Mouse (Mus musculus): Measurements from ENCODE around the gene B3gnt7.
"Not testable (repeated sequence)": the region's sequence is repeated elsewhere in the genome, so short reads cannot be mapped to it uniquely, and the experiment has no call there.

The B3gnt7 gene

DNA sequence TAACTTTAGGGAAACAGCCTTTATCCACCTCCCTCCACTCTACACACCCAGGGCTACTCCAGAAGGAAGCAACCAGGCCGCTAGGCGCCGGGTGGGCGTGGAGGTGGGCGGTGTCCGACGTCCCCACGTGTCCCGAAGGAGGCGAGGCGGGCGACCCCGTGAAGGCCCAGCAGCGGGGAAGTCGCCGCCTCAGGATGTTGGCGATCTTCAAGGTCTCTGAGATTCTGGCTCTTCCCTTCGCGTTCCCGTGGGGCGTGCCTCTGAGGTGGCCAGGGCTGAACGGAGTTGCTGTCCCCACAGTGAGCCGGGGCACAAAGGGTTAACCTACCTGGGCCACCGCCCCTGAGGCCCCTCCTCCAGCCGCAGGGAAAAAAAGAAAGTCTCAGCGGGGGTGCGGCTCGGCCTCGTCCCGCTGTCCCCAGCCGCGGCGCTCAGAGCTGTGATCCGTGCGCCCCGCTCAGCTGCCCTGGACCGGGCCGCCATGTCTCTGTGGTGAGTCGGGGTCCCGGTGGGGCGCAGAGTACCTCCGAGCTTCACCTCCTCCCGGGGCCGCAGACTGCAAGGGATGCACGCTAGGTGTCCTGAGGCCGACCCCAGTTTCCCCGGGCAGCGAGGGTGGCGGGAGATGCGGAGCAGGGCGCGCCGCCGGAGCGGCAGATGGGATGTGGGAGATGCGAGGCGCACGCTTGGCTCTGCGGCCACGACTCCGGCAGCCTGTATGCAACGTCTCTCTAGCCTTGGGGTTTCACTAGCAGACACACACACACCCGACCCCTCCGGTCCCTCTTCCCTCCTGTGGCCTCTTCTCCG lies 636 bp downstream of the B3gnt7 start:
- DNase-seq (ENCODE audit: low spot score) = peak; percentile 65

DNA sequence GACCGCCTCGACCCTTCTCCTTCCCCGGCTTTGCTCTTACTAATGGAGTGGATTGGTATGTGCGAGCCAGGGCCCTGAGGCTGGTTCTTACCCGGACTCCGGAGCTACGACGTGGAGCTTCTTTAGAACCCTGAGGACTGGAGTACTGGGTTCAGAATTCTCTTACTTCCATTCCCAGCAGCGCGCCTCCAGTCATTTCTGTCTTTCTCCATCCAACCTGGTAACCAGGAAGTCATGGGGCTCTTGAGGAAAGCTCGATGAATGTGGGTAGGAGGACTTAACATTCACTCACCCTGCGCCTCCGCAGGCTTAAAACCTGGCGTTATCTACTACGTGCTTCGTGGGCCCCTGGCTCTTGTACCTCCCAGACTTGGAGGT lies 1.2 kb downstream of the B3gnt7 start:
- no peak for DNase-seq (ENCODE audit: low spot score)

DNA sequence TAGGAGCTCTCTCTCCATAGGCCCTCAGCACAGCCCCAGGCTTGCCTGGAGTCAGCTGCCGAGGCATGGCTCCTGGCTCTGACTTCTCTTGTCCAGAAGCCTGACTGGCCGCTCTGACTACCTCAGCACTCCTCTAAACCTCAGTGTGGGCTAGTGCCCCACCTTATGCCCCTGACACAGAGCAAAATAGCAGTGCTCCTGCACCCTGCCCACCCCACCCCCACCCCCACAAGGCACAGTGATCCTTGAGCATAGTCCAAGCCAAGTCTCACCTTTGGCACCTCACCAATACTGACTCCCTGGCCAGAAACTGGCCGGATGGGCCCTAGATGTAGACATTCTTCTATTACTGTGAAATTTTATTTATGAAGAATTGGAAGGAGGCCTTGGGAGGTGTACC lies 4.1 kb downstream of the B3gnt7 start:
- DNase-seq (ENCODE audit: low spot score) = no peak

- DNase-seq (ENCODE audit: low spot score) = no peak
Observed at GRCm38 (mm10) chr1:86307177-86307762, 4.6 kb downstream of the B3gnt7 start.

DNA sequence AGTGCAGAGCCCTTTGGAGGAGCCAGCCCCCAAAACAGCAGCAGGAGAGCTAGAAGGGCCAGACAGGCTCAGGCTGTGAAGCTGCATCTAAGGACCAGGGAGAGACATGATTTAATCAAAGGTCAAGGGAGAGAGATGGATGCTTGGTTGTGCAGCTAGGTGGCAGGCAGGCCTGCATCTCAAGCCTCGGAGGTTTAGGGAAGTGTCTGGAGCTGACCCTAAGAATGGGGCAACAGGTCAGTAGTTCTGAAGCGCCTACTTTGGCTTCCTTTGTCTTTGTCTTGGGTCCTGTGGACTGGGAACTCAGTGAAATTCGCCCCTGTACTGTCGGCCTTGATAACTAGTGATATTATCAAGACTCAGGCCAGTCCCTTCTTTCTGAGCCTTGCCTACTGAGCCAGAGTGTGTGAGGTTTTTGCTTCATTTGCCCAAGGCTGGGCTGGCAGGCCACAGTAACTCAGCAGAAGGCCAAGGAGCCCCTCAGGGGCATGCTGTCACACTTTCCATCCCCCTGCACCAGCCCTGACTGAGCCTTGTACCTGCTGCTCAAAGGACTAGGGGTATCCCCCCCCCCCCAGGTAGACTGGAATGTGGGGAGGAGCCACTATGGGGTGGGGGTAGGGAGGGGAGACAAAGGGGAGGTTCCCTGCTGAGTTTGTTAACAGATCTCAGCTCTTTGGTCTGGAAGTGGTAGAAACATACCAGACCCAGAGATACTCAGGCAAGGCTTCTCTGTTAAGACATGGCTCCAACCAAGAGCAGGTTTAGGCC lies 5.4 kb downstream of the B3gnt7 start:
- DNase-seq (ENCODE audit: low spot score) = no peak

DNA sequence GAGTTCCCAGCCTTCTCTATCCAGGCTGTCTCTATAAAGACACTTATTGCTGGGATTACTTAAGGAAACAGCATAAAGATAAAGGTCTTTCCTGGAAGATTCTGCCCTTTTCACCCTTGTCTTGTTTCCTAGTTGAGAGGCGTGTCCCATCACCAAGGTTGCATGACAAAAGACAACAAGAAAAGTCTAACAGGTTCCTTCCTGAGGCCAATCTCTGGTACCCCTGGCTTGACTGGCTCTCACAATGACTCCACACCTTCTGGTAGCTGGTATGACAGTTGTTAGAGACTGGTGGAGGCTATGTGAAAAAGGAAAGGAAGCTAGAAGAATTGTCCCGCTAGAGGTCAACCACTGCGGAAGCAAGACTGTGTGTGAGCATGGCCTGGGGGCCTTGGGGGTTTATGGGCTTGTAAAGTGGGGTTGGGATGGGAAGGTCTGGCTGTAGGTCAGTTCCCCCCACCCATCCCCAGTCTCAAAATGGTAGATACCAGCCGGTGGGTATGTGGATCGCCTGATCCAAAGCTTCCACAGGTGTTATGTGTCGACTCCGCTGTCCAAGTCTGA lies 6.7 kb downstream of the B3gnt7 start:
- DNase-seq (ENCODE audit: low spot score) = no peak

- DNase-seq (ENCODE audit: low spot score) = no peak
Observed at GRCm38 (mm10) chr1:86310536-86311310, 8.1 kb downstream of the B3gnt7 start.

- DNase-seq (ENCODE audit: low spot score) = no peak
Observed at GRCm38 (mm10) chr1:86311467-86312005, 8.9 kb downstream of the B3gnt7 start.

DNA sequence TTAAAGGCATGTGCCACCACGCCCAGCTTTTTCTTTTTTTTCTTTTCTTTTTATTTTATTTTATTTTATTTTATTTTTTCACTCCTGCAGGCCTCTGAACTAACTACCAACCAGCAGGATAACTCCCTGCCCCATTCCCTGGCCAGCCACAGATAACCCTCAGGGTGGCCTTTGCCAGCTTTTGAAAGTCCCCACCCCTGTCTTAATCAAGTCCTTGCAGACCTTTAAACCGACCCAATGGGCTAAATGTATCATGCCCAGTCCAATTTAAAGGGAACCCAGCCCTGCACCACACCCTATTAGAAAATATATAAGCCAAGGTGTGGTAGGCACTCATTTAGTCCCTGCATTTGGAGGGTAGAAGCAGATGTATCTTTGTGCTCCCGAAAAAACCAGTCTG lies 9.6 kb downstream of the B3gnt7 start:
- DNase-seq (ENCODE audit: low spot score) = no peak

GRCm38 (mm10) chr1:86313096-86313771 lies 10.6 kb downstream of the B3gnt7 start:
- DNase-seq (ENCODE audit: low spot score) = no peak

DNA sequence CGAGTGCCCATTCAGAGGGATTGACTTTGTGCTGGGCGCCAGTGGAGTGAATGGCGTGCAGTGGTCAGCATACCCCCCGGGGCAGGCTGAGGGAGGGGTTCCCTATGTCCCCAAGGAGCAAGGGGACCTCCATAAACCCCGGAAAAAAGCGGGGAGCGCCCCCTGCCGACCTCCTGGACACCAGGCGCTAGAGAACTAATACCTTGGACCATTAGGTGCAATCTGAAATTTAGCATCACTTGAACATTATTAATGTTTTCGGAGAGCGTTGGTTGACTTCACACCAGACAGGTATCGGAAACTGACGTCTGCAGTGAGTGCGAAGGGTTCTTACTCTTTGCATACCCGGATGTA lies 11.1 kb downstream of the B3gnt7 start:
- no peak for DNase-seq (ENCODE audit: low spot score)

DNA sequence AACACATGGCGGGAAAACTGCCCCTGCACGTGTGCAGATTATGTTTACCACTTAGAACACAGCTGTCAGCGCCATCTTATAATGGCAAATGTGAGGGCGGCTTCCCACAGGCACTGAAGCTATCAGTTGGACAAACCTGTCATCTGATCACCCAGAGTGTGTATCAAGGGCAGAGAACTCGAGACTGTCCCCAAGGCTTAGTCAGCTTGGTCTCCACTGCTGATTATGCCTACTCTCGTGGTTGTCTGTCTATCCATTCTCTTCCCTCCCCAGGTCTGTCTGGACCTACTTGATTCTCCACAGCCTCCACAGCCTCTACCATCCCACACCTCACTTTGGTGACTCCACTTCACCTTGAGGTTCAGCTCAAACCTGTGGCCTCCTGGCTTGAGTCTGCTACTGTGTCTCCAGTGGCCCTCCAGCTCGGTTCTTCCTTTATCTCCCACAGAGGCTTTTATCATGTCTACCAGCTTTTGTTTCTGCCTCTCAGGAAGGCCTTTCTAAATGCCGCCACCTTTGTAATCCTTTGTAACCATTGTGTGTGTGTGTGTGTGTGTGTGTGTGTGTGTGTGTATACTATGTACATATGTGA lies 18.3 kb downstream of the B3gnt7 start:
- no peak for DNase-seq (ENCODE audit: low spot score)

GRCm38 (mm10) chr1:86336330-86336729 lies 33.7 kb downstream of the B3gnt7 start:
- DNase-seq (ENCODE audit: low spot score) = no peak

DNA sequence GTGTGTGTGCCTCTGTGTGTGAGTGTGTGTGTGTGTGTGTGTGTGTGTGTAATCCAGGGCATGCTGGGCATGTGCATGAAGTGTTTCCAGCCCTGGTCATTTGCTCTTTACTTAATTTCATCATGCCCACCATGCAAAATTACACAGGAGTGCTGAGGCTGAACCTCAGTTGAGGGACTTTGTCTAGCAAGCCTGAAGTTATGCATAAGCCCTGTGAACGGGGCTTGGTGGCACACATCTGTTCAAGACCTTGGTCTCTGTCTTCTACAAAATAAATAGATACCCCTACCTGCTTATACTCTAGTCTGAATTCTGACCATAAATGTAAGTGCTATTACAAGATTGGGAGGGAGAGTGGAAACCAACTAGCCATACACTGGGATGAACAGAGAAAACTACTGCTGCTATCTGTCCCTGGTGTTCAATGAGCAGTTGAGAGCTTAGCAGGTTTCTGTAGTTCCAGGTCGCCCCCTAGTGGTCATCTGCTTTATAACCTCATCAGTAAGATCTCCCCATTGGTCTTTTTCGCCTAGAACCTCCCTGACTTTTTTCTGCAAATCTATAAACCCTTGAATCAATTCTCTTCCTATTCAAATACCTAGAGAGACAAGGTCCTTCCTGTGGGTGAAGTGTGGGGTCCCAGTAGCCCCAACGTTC lies 36.7 kb downstream of the B3gnt7 start:
- peak; percentile 82 for DNase-seq (ENCODE audit: low spot score)

- not testable (repeated sequence) for DNase-seq (ENCODE audit: low spot score)
Observed at GRCm38 (mm10) chr1:86341096-86341495, 38.5 kb downstream of the B3gnt7 start.

- no peak for DNase-seq (ENCODE audit: low spot score)
Observed at GRCm38 (mm10) chr1:86342371-86342770, 39.7 kb downstream of the B3gnt7 start.

DNA sequence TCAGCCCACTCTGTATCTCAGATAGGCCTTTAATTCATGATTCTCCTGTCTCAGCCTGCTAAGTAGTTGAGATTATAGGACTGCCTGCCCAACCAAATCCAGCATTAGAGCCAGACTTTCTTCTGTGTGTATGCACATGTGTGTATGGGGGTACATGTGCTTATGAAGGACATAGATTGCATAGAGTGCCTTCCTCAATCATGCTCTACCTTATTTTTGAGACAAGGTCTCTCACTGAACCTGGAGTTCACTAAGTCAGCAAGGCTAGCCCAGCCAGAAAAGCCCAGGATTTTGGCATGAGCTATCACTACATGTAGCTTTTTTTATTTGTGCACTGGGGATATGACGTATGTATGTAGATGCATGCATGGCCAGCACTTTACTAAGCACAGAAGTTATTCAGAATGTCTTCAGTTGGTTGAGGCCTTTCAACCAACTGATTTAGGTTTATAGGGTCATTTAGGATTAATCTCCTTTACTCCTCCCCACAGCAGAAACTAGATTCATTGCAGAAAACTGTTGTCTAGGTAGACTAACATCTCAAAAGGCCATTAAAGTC lies 40.5 kb downstream of the B3gnt7 start:
- no peak for DNase-seq (ENCODE audit: low spot score)

DNA sequence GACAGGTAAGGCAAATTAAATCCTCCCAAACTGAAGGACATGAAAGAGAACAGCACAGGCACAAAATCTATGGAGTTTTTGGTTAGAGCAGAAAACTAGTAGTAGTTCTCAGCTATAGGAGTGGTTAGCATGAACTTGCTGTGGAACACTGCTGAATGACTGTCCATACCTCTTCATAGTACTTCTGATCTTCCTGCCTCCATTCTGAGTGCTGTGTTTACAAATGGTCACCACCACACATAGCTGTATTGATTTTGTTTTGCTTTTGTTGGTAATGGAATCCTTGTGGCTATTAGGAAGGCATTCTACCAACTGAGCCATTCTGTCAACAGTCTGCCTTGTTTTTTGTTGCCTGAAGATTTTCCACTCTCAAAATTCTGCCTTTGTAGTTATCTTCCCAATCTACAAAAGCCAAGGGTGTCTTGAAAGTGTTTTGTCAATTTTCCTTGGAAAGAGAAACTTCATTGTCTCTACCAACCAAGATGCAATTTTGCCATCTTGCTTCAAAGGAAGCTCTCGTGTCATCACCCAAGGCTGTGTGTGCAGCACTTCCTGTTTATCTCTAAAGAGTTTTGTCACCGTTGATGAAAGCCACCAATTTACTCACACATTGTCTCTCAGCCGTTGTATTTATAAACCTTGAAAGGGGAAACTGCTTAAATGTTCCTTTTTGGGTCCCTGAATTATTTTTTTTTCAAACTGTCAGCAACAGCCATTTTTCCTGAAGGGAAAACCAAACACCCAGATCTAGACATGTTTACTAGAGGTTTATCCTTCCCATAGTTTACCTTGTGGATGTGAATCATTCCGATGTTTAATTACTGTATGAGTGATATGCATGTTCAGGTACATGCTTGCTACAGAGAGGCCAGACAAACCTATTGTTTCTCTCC lies 41.6 kb downstream of the B3gnt7 start:
- DNase-seq (ENCODE audit: low spot score) = peak; percentile 36

DNA sequence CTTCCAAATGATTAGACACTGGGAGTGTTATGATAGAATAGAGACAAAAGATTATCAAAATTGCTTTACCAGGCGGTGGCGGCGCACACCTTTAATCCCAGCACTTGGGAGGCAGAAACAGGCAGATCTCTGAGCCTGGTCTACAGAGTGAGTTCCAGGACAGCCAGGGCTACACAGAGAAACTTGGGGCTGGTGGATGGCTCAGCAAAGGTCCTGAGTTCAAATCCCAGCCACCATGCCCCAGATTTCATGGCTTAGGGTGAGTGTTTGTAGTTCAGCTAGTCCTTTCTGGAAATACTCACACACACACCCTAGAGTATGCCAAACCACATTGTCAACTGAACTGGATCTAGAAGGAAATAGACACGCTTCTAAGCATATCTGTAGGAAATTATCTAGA lies 42.4 kb downstream of the B3gnt7 start:
- no peak for DNase-seq (ENCODE audit: low spot score)
